Mouse (Mus musculus) cerebellum, adult 11 months (tissue): Measurements from ENCODE around the gene Arfip1.

Source experiments
- DNase-seq: peaks from one replicate; pipeline ENCODE4 v3.0.0; 2022

Gene Arfip1

DNA sequence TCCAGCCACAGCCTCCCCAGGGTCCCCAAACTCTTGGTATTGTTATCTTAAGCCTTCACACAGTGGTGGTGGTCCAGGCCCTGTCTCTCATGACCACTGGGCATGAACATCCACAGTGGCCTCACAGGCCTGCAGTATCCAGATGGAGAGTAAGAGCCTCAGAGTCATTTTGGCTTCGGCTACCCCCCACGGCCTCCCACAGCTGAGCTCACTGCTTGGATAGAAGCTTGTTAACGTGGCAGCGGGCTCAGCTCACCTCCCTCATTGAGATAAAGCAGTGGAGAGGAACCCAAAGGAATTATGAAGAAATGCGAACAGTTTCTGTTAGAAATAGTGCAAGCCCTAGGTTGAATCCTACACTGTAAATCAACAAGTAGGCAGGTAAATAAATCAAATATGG lies 134.6 kb downstream of the Arfip1 start:
- DNase-seq: no peak
